Mouse (Mus musculus) cerebellum, postnatal 14 days (tissue): Measurements from ENCODE around the gene Gpr25.

ENCODE experiments used
- DNase-seq, 2 experiments: peaks; one replicate each; pipeline ENCODE4 v3.0.0; 2021; ENCODE audit warnings: mixed read lengths in 2 of 2

Gpr25 gene

GRCm38 (mm10) chr1:136232986-136233790, 27.5 kb downstream of the Gpr25 start:
- DNase-seq: peak in 1 of 2 experiments; percentile 47

GRCm38 (mm10) chr1:136232285-136232926, 28.3 kb downstream of the Gpr25 start:
- no peak for DNase-seq

- no peak for DNase-seq
Observed at GRCm38 (mm10) chr1:136231596-136231995, 29.1 kb downstream of the Gpr25 start.

- no peak for DNase-seq
Observed at GRCm38 (mm10) chr1:136230201-136230600, 30.5 kb downstream of the Gpr25 start.

- no peak for DNase-seq
Observed at GRCm38 (mm10) chr1:136229040-136229373, 31.7 kb downstream of the Gpr25 start.

- DNase-seq: no peak
Observed at GRCm38 (mm10) chr1:136228328-136229039, 32.2 kb downstream of the Gpr25 start.

- DNase-seq: peak; percentile 58 to 68
Observed at GRCm38 (mm10) chr1:136227870-136228269, 32.8 kb downstream of the Gpr25 start.

GRCm38 (mm10) chr1:136226626-136227025, 34.0 kb downstream of the Gpr25 start:
- DNase-seq: no peak

- DNase-seq: peak in 1 of 2 experiments; percentile 39
Observed at GRCm38 (mm10) chr1:136225846-136226245, 34.8 kb downstream of the Gpr25 start.

- no peak for DNase-seq
Observed at GRCm38 (mm10) chr1:136223758-136224342, 36.8 kb downstream of the Gpr25 start.

- no peak for DNase-seq
Observed at GRCm38 (mm10) chr1:136222386-136222785, 38.3 kb downstream of the Gpr25 start.

- DNase-seq: peak in 1 of 2 experiments; percentile 30
Observed at GRCm38 (mm10) chr1:136220037-136220871, 40.4 kb downstream of the Gpr25 start.

GRCm38 (mm10) chr1:136214304-136214703, 46.4 kb downstream of the Gpr25 start:
- DNase-seq: no peak

- DNase-seq: peak in 1 of 2 experiments; percentile 54
Observed at GRCm38 (mm10) chr1:136212803-136213202, 47.9 kb downstream of the Gpr25 start, which contains the start of gene Mroh3. Mroh3 (minus strand) TSS chr1:136212828.
